Mouse (Mus musculus) heart, postnatal 0 days (tissue): Measurements from ENCODE around the gene Plcb1.

ENCODE experiments used
- CTCF ChIP-seq: IDR thresholded peaks from 2 replicates; pipeline ENCODE4 v1.5.1; 2016; ENCODE audit warnings: antibody characterized with exemption, control low read depth, low read depth
- EP300 ChIP-seq: IDR thresholded peaks from 2 replicates; pipeline ENCODE4 v1.6.1; 2016; ENCODE audit warnings: antibody characterized with exemption, low read depth

DNA sequence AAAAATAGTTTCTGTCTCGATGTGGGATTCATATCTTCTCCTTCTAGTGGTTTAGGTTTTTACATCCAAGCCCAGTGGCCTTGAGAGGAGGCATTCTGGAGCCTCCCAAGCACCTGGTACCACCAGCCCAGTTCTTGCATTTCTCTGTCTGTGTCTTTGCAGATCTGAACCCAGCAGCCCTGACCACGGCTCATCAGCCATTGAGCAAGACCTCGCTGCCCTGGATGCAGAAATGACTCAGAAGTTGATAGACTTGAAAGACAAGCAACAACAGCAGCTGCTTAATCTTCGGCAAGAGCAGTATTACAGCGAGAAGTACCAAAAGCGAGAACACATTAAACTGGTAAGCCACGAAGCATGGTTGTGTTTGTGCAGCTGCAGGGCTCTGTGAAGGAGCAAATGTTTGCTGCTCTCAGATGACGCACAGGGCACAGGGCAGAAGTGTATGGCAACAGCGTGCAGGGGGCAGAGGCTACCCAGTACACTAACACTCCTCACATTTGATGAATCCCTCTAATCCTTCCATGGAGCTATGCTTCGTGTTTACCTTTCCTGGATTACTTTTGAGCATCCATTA, 584.5 kb downstream of the Plcb1 start:
- TF ChIP-seq EP300 (no peak), CTCF (no peak)
